Mouse (Mus musculus): ENCODE data around the gene Serpinb6b.

Gene Serpinb6b

DNA sequence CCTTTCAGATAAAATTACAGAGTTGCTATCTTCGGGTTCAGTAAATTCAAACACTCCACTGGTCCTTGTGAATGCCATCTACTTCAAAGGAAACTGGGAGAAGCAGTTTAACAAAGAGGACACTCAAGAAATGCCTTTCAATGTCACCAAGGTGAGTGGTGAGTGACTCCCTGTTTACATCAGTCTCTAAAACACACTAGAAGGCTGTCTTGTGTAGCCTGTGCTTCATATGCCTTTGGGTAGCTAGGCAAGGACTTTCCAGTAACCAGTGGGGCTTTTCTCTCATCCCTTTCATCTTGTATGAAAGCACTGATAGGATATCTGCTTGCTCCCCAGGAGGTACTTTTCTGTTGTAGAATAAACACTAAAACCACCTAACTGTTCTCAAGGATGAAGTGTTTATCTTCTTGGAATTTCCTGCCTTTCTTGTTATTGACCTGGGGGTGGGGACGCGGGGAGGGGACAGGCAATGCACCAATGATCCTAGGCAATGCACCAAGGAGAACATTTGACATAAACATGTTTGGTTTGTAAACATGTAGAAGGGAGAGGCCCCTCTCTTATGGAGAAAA, 10.0 kb downstream of the Serpinb6b start:
- DNase-seq (ENCODE audit: low spot score): no peak

GRCm38 (mm10) chr13:32975710-32976109, 10.7 kb downstream of the Serpinb6b start:
- DNase-seq (ENCODE audit: low spot score): no peak

DNA sequence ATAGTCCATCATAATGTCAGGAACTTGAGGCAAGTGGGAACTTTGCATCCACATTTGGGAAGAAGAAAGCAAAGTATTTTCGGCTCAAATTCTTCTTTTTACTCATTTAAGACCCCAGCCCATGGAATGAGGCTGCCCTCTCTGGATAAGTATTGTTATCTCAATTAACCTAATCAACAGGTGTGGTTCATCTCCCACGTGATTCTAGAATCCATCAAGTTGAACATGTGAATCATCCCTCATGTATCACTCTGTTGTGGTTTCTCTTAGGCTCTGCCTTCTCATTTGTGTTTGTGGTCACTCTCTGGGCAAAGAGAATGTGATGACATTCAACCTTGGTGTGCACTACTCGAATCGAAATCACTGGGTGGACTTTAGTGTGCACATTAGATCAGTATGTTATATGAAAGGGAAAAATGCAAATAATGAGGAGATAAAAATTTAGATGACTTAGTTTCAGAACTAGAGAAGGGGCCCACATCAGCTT, 17.6 kb downstream of the Serpinb6b start:
- DNase-seq (ENCODE audit: low spot score): no peak

DNA sequence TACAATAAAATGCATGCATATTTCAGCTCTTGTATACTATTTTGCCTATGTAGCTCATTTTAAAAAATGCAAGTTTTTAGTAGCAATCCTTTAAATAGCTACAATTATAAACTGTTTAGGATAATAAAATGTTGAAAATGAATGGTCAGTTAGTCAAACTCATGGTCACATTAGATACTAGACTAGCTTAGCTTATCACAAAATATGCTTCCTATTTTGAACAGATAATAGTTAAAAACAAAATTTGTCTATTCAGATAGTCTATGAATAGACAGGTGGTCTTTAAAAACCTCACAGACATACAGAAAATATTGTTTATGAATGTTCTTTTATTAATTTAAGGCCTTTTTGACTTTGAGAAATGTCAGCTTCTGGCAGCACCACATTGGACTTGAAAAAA, 21.2 kb downstream of the Serpinb6b start:
- no peak for DNase-seq (ENCODE audit: low spot score)

DNA sequence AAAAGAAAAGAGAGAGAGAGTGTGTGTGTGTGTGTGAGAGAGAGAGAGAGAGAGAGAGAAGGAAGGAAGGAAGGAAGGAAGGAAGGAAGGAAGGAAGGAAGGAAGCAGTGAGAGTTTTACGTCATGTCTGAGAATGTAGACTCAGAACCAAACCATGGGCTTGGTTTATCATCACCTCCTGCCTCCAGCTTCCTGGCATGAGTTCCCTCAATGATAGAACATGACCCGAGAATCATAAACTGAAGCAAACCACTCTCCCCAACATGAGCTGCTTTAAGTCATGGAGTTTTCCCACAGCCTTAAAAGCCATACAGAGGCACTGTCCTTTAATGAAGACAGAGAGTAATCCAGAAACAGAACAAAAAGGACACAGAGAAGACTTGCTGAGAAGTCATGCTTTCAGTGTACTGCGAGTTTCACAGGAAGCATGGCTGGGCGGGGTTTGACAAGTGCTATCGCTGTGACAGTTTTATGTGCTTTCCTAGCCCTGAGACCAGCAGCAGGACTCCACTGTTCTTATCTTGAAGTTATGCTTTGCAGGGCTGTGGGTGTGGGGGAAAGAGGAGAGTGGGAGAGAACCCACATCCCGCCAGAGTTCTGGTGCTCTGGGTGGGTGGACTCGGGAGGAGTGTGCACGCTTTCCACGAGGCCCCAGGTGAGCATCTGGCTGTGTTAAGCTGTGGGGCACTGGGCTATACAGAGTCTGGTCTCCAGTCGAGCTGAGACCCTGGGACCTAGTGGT, 28.3 kb downstream of the Serpinb6b start:
- peak; percentile 21 for DNase-seq (ENCODE audit: low spot score)

- DNase-seq (ENCODE audit: low spot score): no peak
Measured at GRCm38 (mm10) chr13:32993894-32994242, 28.9 kb downstream of the Serpinb6b start.

GRCm38 (mm10) chr13:32995051-32995450, 30.0 kb downstream of the Serpinb6b start:
- no peak for DNase-seq (ENCODE audit: low spot score)

- no peak for DNase-seq (ENCODE audit: low spot score)
Measured at GRCm38 (mm10) chr13:33001341-33001740, 36.3 kb downstream of the Serpinb6b start.

DNA sequence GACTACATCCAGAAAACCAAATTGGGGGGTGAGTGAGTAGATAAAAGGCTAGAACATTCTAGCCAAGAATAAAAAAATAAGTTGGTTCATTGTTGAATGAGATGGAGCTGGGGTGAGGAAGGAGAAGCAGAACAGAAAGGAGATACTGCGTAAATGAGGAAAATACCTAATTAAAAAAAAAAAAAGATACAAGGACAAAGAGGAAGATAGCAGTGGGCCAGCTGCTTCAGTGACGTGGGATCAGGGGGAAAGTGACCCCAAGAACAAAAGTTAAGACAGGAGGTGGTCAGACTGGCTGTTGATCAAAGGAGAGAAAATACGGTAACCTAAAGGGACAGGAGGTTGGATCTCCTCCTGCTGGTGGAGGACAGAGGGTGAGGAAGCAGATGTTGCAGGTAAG, 37.9 kb downstream of the Serpinb6b start, which contains the start of gene Serpinb9:
Serpinb9 (plus strand) TSS at position 301 of the 400 bp plus-strand sequence.
- DNase-seq (ENCODE audit: low spot score): no peak

DNA sequence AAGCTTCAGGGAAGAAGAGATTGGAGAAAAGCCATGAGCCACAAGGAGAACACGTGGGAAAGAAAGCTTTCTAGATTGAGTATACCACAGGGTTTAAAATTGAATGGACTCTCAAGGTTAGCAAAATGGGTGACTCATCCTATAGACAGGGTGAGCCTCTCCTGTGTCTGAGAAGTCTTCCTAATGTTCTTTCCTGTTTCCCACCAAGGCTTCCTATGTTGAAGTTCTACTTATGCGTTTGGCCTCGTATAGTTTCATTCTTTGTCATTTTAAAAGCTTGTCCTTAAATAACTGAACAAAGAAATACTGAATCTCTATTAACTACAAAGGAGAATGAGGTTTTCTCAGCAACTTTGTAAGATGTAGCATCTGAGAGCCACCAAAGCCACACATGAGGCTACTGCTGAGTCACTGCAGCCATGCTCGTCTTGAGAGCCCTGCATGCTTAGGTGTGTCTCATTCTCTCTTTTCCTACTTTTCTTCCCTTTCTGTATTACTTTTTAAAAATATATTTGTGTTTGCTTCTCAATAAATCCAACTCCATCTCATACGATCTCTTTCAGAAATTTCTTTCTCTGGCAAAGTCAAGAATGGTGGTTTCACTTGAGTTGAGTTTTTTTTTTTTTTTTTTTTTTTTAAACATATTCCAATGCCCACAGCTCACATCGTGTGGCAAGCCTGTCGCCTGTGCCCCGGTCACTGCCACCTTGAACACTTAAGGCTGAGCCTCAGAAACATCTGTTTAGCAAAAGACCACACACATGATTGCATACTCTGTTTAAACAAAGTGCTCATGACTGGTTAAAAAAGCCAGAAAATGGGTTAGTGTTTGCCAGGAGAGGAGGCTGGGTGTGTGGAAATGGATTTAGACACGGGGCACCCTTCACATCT, 38.8 kb downstream of the Serpinb6b start:
- no peak for DNase-seq (ENCODE audit: low spot score)

DNA sequence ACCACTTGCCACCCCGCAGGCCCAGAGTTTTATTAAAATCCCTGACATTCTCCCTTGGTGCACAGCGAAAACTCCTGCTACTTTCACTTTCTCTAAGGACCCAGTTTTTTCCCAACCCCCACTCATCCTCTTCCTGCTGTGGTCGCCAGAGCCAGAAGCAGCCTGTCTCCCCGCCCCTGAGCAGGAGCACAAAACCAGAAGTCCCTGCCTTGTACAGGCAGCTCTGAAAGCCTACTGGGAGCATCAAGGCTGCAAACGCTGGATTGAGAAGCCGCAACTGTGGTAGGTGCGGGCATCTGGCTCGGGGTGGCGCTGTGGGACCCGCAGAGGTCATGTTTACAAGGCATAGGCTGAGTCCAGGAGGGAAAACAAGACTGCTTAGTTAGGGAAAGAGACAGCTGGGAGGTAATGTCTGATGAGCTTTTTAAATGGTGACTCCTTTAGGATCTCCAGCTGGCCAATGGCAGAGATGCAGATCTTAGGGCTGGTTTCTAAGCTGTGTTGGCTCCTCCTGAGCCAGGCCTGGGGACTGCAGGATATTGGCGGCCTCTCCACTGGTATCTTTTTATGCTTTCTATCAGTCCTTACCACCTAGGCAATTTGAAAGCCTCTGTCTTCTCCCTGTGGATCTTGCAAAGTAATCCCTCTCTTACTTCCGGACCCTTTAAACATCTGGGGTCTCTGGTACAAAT, 39.6 kb downstream of the Serpinb6b start:
- peak; percentile 84 for DNase-seq (ENCODE audit: low spot score)

DNA sequence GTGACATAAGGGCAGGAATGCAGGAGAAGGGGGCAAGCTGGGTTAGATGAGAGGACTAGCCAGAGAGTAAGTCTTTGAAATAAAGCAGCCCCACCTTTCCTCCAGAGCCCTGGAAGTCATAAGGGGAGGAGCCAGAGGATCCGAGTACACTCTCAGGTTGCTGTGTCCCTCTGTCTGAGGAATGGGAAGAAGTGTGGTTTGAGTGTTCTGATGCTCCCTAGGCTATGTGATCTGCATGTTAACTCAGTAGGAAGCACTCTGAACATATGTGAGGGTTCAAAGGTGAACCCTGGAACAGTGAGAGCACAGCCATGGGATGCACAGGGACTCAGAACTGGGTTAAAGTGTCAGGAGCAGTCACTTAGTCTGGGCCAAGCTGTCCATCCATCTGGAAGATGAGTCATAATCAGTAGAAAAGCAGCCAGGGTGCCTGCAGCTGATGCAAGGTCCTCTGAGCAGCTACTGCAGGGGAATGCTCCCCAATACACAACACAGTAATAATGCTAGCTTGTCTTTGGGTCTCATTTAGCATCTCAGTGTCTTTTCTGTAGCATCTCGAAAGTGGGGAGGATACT, 40.6 kb downstream of the Serpinb6b start:
- no peak for DNase-seq (ENCODE audit: low spot score)

- DNase-seq (ENCODE audit: low spot score): no peak
Measured at GRCm38 (mm10) chr13:33006555-33006954, 41.5 kb downstream of the Serpinb6b start.

- DNase-seq (ENCODE audit: low spot score): no peak
Measured at GRCm38 (mm10) chr13:33012395-33012794, 47.4 kb downstream of the Serpinb6b start.

- no peak for DNase-seq (ENCODE audit: low spot score)
Measured at GRCm38 (mm10) chr13:33013271-33013670, 48.3 kb downstream of the Serpinb6b start.

- DNase-seq (ENCODE audit: low spot score): no peak
Measured at GRCm38 (mm10) chr13:33022371-33022770, 57.4 kb downstream of the Serpinb6b start.

GRCm38 (mm10) chr13:33026427-33027057, 61.5 kb downstream of the Serpinb6b start:
- DNase-seq (ENCODE audit: low spot score): no peak

DNA sequence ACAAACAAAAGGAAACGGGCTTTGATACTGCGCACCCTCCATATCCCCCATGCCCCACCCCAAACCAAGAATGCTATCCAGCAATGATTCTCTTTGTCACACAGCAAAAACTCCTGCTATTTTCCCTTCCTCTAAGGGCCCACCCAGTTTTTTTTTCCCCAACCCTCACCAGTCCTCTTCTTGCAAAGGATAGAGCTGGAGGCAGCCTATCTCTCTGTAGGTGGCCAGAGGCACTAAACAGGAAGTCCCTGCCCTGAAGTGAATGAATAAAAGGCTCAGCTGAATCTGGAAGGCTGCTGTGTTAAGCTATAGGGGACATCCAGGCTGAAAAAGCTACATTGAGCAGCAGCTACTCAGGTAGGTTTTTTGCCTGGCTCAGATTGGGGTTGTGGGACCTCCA, 62.2 kb downstream of the Serpinb6b start, which contains the start of gene Serpinb9b:
Serpinb9b (plus strand) TSS at position 173 of the 400 bp plus-strand sequence.
- no peak for DNase-seq (ENCODE audit: low spot score)

- no peak for DNase-seq (ENCODE audit: low spot score)
Measured at GRCm38 (mm10) chr13:33028146-33028545, 63.1 kb downstream of the Serpinb6b start.

GRCm38 (mm10) chr13:33028550-33028949, 63.5 kb downstream of the Serpinb6b start:
- DNase-seq (ENCODE audit: low spot score): peak; percentile 40

All from yolk sac, embryonic 10.5 days (tissue).